Mouse (Mus musculus) cerebellum, postnatal 25 days (tissue): Measurements from ENCODE around the gene Kxd1.
A peak's percentile ranks its signal among the peaks of the same experiment; 100 is the strongest.

Experiments
- DNase-seq, 2 experiments: peaks; one replicate each; pipeline ENCODE4 v3.0.0; 2021; ENCODE audit warnings: mixed read lengths in 2 of 2

Gene Kxd1

GRCm38 (mm10) chr8:70546412-70546811 is 18.7 kb upstream of the Kxd1 start:
- DNase-seq, result no peak

GRCm38 (mm10) chr8:70544200-70544687 is 16.5 kb upstream of the Kxd1 start:
- peak; percentile 35 to 49 for DNase-seq

GRCm38 (mm10) chr8:70541081-70541480 is 13.3 kb upstream of the Kxd1 start:
- DNase-seq, result no peak

GRCm38 (mm10) chr8:70540507-70541071 is 12.8 kb upstream of the Kxd1 start:
- no peak for DNase-seq

GRCm38 (mm10) chr8:70540013-70540506 is 12.3 kb upstream of the Kxd1 start:
- no peak for DNase-seq

GRCm38 (mm10) chr8:70539077-70539813 is 11.5 kb upstream of the Kxd1 start, which contains the start of gene Ell:
TSS of gene Ell (plus strand) at chr8:70539457.
- peak; percentile 99 to 100 for DNase-seq

GRCm38 (mm10) chr8:70538633-70539076 is 10.9 kb upstream of the Kxd1 start:
- DNase-seq, result peak; percentile 98 to 100

- peak; percentile 45 to 55 for DNase-seq
Measured at GRCm38 (mm10) chr8:70538024-70538579, 10.3 kb upstream of the Kxd1 start.

GRCm38 (mm10) chr8:70535701-70536100 is 7.9 kb upstream of the Kxd1 start:
- no peak for DNase-seq

GRCm38 (mm10) chr8:70535221-70535620 is 7.5 kb upstream of the Kxd1 start:
- no peak for DNase-seq

GRCm38 (mm10) chr8:70534281-70534680 is 6.5 kb upstream of the Kxd1 start:
- DNase-seq, result no peak

GRCm38 (mm10) chr8:70530314-70530713 is 2.6 kb upstream of the Kxd1 start:
- no peak for DNase-seq

- DNase-seq, result no peak
Measured at GRCm38 (mm10) chr8:70529741-70530161, 2.0 kb upstream of the Kxd1 start.

GRCm38 (mm10) chr8:70529299-70529698 is 1.5 kb upstream of the Kxd1 start:
- no peak for DNase-seq

GRCm38 (mm10) chr8:70528182-70528797 is 534 bp upstream of the Kxd1 start:
- no peak for DNase-seq

- peak in 1 of 2 experiments; percentile 46 for DNase-seq
Measured at GRCm38 (mm10) chr8:70527111-70527511, 645 bp downstream of the Kxd1 start.

GRCm38 (mm10) chr8:70522592-70523403 is 5.0 kb downstream of the Kxd1 start:
- peak; percentile 96 to 97 for DNase-seq

GRCm38 (mm10) chr8:70519606-70520005 is 8.2 kb downstream of the Kxd1 start:
- DNase-seq, result no peak

- DNase-seq, result no peak
Measured at GRCm38 (mm10) chr8:70519043-70519442, 8.7 kb downstream of the Kxd1 start.

- no peak for DNase-seq
Measured at GRCm38 (mm10) chr8:70517940-70518643, 9.7 kb downstream of the Kxd1 start.

GRCm38 (mm10) chr8:70513441-70513840 is 14.3 kb downstream of the Kxd1 start:
- DNase-seq, result peak in 1 of 2 experiments; percentile 41
